Mouse (Mus musculus) forebrain, embryonic 16.5 days (tissue): ENCODE results near the gene Sdad1. TPM values are rescaled to one million over a fixed set of nuclear protein-coding genes. Genes with fewer than 3 reads are reported as not detected.

Experiments used
- ATAC-seq: fragments of 200-750 bp; cut with Nextera tagmentation; 2 replicates; pipeline ENCODE4 v1.8.0; 2017; ENCODE audit warnings: mild to moderate bottlenecking, moderate library complexity
- H3K27ac ChIP-seq: fragments of 300-500 bp; sonication (generic); 2 replicates; pipeline ENCODE4 v1.5.1; 2014; ENCODE audit warnings: low read length, control low read depth
- H3K27me3 ChIP-seq: fragments of 300-500 bp; sonication (generic); replicated peaks from 2 replicates; pipeline ENCODE4 v1.6.1; 2014; ENCODE audit warnings: low read length; ENCODE audit not compliant: control insufficient read depth, insufficient read depth
- H3K36me3 ChIP-seq: fragments of 300-500 bp; sonication (generic); 2 replicates; pipeline ENCODE4 v1.6.1; 2014; ENCODE audit not compliant: control insufficient read depth, insufficient read depth
- H3K4me1 ChIP-seq: fragments of 300-500 bp; sonication (generic); replicated peaks from 2 replicates; pipeline ENCODE4 v1.6.1; 2014; ENCODE audit warnings: low read length; ENCODE audit not compliant: control insufficient read depth, insufficient read depth
- H3K4me2 ChIP-seq: fragments of 300-500 bp; sonication (generic); 2 replicates; pipeline ENCODE4 v1.6.1; 2014; ENCODE audit warnings: mild to moderate bottlenecking, low read length, control low read depth
- H3K4me3 ChIP-seq: fragments of 300-500 bp; sonication (generic); replicated peaks from 2 replicates; pipeline ENCODE4 v1.5.1; 2014; ENCODE audit warnings: mild to moderate bottlenecking, low read length, control low read depth
- H3K9ac ChIP-seq: fragments of 300-500 bp; sonication (generic); replicated peaks from 2 replicates; pipeline ENCODE4 v1.6.1; 2014; ENCODE audit warnings: low read depth, low read length, control low read depth
- H3K9me3 ChIP-seq: fragments of 300-500 bp; sonication (generic); 2 replicates; pipeline ENCODE4 v1.6.1; 2016; ENCODE audit warnings: low read length; ENCODE audit not compliant: control insufficient read depth
- WGBS: fragments of 180-500 bp; shearing (Covaris S2); extraction: QIAGEN DNeasy Blood & Tissue Kit; methylation state at CpG from one replicate; pipeline ENCODE4 v1.1.7; 2014; 5-methylcytosine and 5-hydroxymethylcytosine counted together
- polyA plus RNA-seq: library from polyadenylated mRNA; unstranded; fragments of >200 nt; fragmentation: Nextera tagmentation; extraction: Ambion mirVana; gene quantifications from 2 replicates; pipeline ENCODE4 v1.2.1, GENCODE M21; 2015

Sdad1 gene
- polyA plus RNA-seq, 1 experiment from 2014 or later = 34.0 TPM

- Histone ChIP-seq H3K4me3 (peak overlapping the region; percentile 2), H3K27ac (no peak overlapping the region), H3K27me3 (no peaks in the 10 kb centered on the region), H3K4me2 (peak overlapping the region; percentile 33), H3K36me3 (no peaks in the 10 kb centered on the region), H3K9ac (0 out of 2 replicates have a peak overlapping the region, but pooled peaks have one; percentile 10), H3K4me1 (peaks cover 3% of the 10 kb centered on the region; the same call in 1 of the 2 replicates), H3K9me3 (peaks cover 2% of the 10 kb centered on the region; the same call in 1 of the 2 replicates)
- ATAC-seq = peak; percentile 71
- 15% methylated on average over 18 of the region's 18 CpGs for WGBS
Measured at GRCm38 (mm10) chr5:92252797-92253343, 57.4 kb downstream of the Sdad1 start.

DNA sequence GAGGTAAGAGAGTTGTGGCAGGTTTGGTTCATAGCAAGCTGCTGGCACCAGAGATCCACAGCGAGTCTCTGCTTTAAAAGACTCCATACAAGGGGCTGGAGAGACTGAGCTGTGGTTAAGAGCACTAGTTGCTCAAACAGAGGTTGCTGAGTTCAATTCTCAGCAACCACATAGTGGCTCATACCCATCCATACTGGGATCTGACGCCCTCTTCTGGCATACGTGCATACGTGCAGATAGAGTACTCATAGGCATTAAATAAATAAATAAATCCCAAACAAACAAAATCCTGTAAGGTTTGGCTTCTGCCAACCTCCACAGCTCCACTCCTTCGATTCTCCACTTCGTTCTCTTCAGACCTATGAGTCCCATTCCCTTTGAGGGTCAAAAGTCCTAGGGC is 58.2 kb downstream of the Sdad1 start:
- H3K4me3 ChIP-seq = no peak overlapping the region
- H3K4me2 ChIP-seq = no peak overlapping the region
- H3K9ac ChIP-seq = no peak overlapping the region
- ATAC-seq = no peak
- H3K27me3 ChIP-seq = no peaks in the 10 kb centered on the region
- H3K36me3 ChIP-seq = no peaks in the 10 kb centered on the region
- H3K4me1 ChIP-seq = peaks cover 3% of the 10 kb centered on the region; the same call in 1 of the 2 replicates
- no peak overlapping the region for H3K27ac ChIP-seq
- peaks cover 2% of the 10 kb centered on the region; the same call in 1 of the 2 replicates for H3K9me3 ChIP-seq
- WGBS = 96% methylated on average over 6 of the region's 6 CpGs

DNA sequence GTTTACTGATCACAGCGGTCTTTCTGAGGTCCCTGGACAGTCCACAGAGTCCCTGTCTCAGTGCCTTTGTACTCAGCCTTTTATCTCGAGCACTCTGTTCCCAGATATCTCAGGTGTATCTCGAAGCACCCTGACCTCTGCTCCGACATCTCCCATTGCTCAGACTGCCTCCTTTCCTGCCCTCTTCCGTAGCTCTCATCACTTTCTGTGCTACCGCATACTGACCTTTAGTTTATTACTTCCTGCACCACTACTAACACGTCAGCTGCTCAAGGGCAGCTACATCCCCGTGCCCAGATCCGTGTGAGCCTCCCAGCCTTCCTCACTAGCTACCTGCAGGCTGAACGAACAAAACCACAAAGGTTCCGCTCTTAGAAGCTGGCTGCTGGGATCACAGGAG is 61.7 kb downstream of the Sdad1 start:
- H3K9me3 ChIP-seq = peaks cover 2% of the 10 kb centered on the region; the same call in 1 of the 2 replicates

GRCm38 (mm10) chr5:92245483-92245882 is 64.8 kb downstream of the Sdad1 start:
- no peak for ATAC-seq
- 94% methylated on average over 9 of the region's 9 CpGs for WGBS
- no peak overlapping the region for H3K4me2 ChIP-seq
- H3K27ac ChIP-seq = no peak overlapping the region
- H3K4me1 ChIP-seq = no peaks in the 10 kb centered on the region
- no peak overlapping the region for H3K9ac ChIP-seq
- H3K9me3 ChIP-seq = peaks cover 2% of the 10 kb centered on the region; the same call in 1 of the 2 replicates
- no peaks in the 10 kb centered on the region for H3K27me3 ChIP-seq
- no peaks in the 10 kb centered on the region for H3K36me3 ChIP-seq
- H3K4me3 ChIP-seq = no peak overlapping the region

More for the DNA sequence above, 61.7 kb downstream of the Sdad1 start:
- 89% methylated on average over 11 of the region's 11 CpGs for WGBS
- Histone ChIP-seq H3K4me3 (no peak overlapping the region), H3K9ac (no peak overlapping the region), H3K27ac (no peak overlapping the region), H3K36me3 (no peaks in the 10 kb centered on the region), H3K4me1 (peaks cover 3% of the 10 kb centered on the region; the same call in 1 of the 2 replicates), H3K27me3 (no peaks in the 10 kb centered on the region), H3K4me2 (no peak overlapping the region)
- no peak for ATAC-seq

DNA sequence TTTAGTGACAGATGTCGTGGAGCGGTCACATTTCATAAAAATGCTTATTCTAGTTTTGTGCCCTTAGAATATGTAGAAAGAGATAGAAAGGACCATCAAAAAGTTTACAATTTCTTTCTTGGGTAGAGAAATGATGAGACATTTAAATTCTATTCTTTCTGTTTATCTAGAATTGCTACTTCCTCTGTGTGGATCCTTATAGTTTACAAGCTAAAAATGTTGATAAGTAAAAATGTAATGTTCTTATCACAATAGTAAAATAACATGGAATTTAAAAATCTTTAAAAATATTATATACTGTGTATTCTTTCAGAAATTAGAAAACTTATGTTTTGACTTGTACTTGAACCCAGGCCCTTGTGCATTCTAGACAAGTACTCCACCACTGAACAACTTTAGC is 65.4 kb downstream of the Sdad1 start:
- peaks cover under 1% of the 10 kb centered on the region; the same call in 1 of the 2 replicates for H3K9me3 ChIP-seq
- H3K36me3 ChIP-seq = no peaks in the 10 kb centered on the region
- no peak overlapping the region for H3K4me2 ChIP-seq
- no peak overlapping the region for H3K9ac ChIP-seq
- no peak overlapping the region for H3K4me3 ChIP-seq
- H3K27ac ChIP-seq = no peak overlapping the region
- no peaks in the 10 kb centered on the region for H3K4me1 ChIP-seq
- H3K27me3 ChIP-seq = no peaks in the 10 kb centered on the region
- ATAC-seq = no peak
- WGBS = 100% methylated on average over 2 of the region's 2 CpGs

DNA sequence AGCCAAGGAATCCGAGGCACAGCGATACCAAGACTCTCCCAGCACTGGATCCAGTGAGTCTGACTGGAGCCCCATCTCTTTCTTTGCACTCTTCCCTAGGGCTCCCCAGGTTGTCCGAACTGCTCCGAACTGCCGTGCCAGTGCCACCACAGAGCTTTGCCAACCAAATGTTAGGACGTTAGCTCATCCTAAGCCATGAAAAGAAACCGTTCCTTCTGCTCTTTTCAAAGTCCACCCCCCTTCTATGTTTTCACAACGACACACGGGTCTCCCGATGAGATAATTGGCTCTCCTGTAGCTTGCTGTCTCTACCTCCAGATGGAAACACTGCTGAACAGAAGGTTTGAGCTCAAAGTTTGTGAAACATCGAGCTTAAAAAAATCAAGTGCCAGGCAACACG is 69.5 kb downstream of the Sdad1 start:
- ATAC-seq = peak; percentile 79
- H3K9me3 ChIP-seq = no peaks in the 10 kb centered on the region
- 67% methylated on average over 12 of the region's 12 CpGs for WGBS

DNA sequence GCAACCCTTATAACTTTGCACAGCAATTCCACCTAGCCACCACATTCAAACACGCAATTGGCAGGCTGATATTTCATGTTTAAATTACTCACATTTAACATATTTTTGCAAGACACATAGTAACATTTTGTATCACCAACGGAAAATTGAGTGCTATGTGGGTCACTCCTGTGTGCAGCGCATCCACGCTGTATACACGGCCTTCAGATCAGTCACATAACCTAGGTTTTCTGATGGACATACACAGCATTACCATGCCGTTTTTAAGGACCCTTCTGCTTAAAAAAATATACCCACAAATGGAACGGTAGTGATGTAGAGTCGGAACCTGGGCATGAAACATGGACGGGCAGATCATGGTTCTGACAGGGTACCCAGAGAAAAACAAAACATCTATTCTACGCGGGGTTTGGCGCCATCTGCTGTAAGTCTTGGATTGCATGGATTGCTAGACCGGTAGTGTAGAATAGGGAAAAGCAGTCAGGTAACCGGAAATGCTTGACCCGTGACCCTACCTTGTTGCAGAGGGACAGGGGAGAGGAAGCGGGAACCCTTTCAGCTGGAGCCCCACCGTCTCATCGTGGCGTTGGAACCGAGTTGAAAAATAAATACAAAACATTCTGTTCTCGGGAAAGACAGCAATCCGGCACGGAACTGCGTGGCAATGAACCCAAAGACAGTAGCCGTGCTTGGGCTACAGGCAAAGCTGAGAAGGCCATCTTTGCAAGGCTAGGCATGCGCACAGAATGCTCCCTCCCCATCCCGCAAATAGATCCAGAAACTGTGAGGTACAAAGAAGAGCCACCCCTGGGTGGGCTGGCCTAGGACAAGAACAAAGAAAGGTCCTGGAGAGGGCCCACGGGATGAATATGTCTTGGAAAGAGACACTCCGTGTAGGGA is 70.7 kb downstream of the Sdad1 start:
- Histone ChIP-seq H3K9me3 (no peaks in the 10 kb centered on the region), H3K4me1 (no peaks in the 10 kb centered on the region), H3K36me3 (no peaks in the 10 kb centered on the region), H3K4me2 (peak overlapping the region; percentile 20), H3K27me3 (no peaks in the 10 kb centered on the region), H3K9ac (no peak overlapping the region), H3K27ac (no peak overlapping the region), H3K4me3 (no peak overlapping the region)
- ATAC-seq = peak; percentile 65
- WGBS = 41% methylated on average over 29 of the region's 29 CpGs

More for the DNA sequence above, 69.5 kb downstream of the Sdad1 start:
- Histone ChIP-seq H3K9ac (no peak overlapping the region), H3K4me3 (no peak overlapping the region), H3K4me1 (no peaks in the 10 kb centered on the region), H3K36me3 (no peaks in the 10 kb centered on the region), H3K4me2 (no peak overlapping the region), H3K27ac (no peak overlapping the region), H3K27me3 (no peaks in the 10 kb centered on the region)

DNA sequence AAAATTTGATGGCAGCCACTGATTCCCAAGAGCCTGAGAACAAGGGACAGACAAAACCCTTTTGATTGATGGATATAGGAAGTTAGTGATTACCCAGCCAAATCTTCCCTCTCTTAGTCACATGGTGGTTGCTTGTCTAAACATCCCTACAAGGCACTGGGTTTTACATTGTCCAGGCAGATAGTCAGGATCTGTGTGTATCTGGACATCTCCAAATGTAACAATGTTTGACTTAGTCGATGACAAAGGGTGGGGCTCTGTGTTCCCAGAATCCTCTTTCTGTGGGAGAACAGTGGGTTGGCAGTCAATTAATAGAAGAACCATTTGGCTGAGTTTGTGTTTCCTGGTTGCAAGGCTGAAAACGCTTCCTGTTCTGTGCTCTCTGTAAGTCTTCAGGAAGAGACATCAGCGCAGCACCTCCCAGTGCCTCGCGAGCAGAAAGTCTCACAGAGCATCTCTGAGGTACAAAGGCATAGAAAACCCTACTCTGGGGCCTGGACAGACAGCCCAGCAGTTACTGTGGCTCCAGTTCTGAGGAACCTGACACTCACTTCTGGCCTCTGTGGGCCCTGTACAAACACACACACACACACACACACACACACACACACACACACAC is 75.2 kb downstream of the Sdad1 start:
- no peak overlapping the region for H3K9ac ChIP-seq

More for the DNA sequence above, 75.2 kb downstream of the Sdad1 start:
- H3K4me1 ChIP-seq = no peaks in the 10 kb centered on the region
- no peaks in the 10 kb centered on the region for H3K36me3 ChIP-seq
- ATAC-seq = no peak
- no peak overlapping the region for H3K27ac ChIP-seq
- H3K9me3 ChIP-seq = no peaks in the 10 kb centered on the region
- no peaks in the 10 kb centered on the region for H3K27me3 ChIP-seq
- no peak overlapping the region for H3K4me3 ChIP-seq
- WGBS = 73% methylated on average over 5 of the region's 5 CpGs
- H3K4me2 ChIP-seq = no peak overlapping the region
